Comparison of ENCODE assay signal across 16 mouse cellular contexts in the genomic region with DNA sequence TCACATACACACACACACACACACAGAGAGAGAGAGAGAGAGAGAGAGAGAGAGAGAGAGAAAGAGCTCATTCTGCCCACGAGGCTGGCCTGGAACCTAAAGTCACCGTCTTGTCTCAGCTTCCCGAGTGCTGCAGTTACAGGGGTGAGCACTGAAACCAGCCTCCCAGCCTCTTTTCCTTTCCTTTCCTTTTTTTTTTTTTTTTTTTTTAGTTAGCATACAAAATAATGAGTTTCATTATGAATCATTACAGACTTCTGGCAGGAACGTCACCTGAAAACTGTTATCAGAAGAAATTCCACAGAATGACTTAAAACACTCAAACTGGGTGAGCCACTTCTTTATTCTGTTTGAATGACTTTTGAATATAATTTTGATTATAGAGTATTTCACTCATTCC.
"Had no signal": no experiment of that assay in that cellular context is flagged by ENCODE, and none has a peak within 500 bp of the region (broad histone marks: within the 10 kb centered on the region; RNA-seq: fewer than 3 reads in every experiment).

No protein-coding gene starts in this region.

- H3K9ac ChIP-seq: liver, postnatal 0 days; lung, embryonic 15.5 days; midbrain, embryonic 13.5 days; midbrain, embryonic 15.5 days; stomach, embryonic 15.5 days had no signal

- H3K4me1 ChIP-seq: lung, embryonic 15.5 days; neural tube, embryonic 12.5 days had no signal

- H3K27ac ChIP-seq: lung, embryonic 15.5 days; macrophage; midbrain, embryonic 13.5 days; midbrain, embryonic 15.5 days; neural tube, embryonic 12.5 days; stomach, embryonic 15.5 days; stomach, postnatal 0 days had no signal

- H3K9me3 ChIP-seq: lung, embryonic 15.5 days; megakaryocyte, embryonic 14.5 days; midbrain, embryonic 13.5 days; midbrain, embryonic 15.5 days; neural tube, embryonic 12.5 days; stomach, embryonic 15.5 days had no signal

- DNase-seq: liver, postnatal 0 days; lung, adult 2 months; lung, postnatal 10 days; right cerebral cortex, postnatal 14 days; thymus, adult 2 months; thymus, postnatal 25 days; thymus, postnatal 4 days had no signal

- H3K4me2 ChIP-seq: lung, embryonic 15.5 days; midbrain, embryonic 11.5 days; midbrain, embryonic 13.5 days; midbrain, embryonic 15.5 days; neural tube, embryonic 12.5 days; stomach, embryonic 15.5 days had no signal

- H3K36me3 ChIP-seq: lung, embryonic 15.5 days; midbrain, embryonic 13.5 days; midbrain, embryonic 15.5 days; neural tube, embryonic 12.5 days; stomach, embryonic 15.5 days had no signal

- H3K27me3 ChIP-seq: lung, embryonic 15.5 days; midbrain, embryonic 13.5 days; midbrain, embryonic 15.5 days; neural tube, embryonic 12.5 days; stomach, embryonic 15.5 days had no signal

- H3K4me3 ChIP-seq: lung, embryonic 15.5 days; megakaryocyte, embryonic 14.5 days; midbrain, embryonic 13.5 days; midbrain, embryonic 15.5 days; neural tube, embryonic 12.5 days; stomach, embryonic 15.5 days had no signal
